Mouse (Mus musculus) thymus, adult 2 months (tissue): ENCODE measurements around the gene Gpr143.

Experiments used
- CTCF ChIP-seq: fragments of 200-500 bp; IDR thresholded peaks from 2 replicates; pipeline ENCODE4 v1.5.1; 2012; ENCODE audit warnings: mild to moderate bottlenecking, control low read depth, low read length, moderate library complexity, borderline replicate concordance; ENCODE audit not compliant: control insufficient read depth, poor library complexity, insufficient read depth; ENCODE audit errors: extremely low read depth
- POLR2A ChIP-seq: fragments of 200-500 bp; IDR thresholded peaks from 2 replicates; pipeline ENCODE4 v1.6.1; 2012; ENCODE audit warnings: mild to moderate bottlenecking, low read length, control low read depth, moderate library complexity; ENCODE audit not compliant: control insufficient read depth, poor library complexity, insufficient read depth; ENCODE audit errors: extremely low read depth

- TF ChIP-seq POLR2A (no peak), CTCF (no peak)
These were observed 25.9 kb upstream of the Gpr143 start for GRCm38 (mm10) chrX:152755819-152756218.
